Mouse (Mus musculus) brain, embryonic 14.5 days (tissue): Measurements from ENCODE around the gene Trappc13.

Experiments
- CTCF ChIP-seq: fragments of 200-500 bp; IDR thresholded peaks from 2 replicates; pipeline ENCODE4 v1.5.1; 2012; ENCODE audit warnings: inconsistent platforms, mild to moderate bottlenecking, moderate library complexity, borderline replicate concordance; ENCODE audit not compliant: insufficient read depth, insufficient read length; ENCODE audit errors: extremely low read depth
- POLR2A ChIP-seq: fragments of 200-500 bp; IDR thresholded peaks from 2 replicates; pipeline ENCODE4 v1.6.1; 2012; ENCODE audit warnings: mild to moderate bottlenecking, inconsistent platforms, borderline replicate concordance; ENCODE audit not compliant: poor library complexity, insufficient read depth, insufficient read length, severe bottlenecking; ENCODE audit errors: extremely low read depth

DNA sequence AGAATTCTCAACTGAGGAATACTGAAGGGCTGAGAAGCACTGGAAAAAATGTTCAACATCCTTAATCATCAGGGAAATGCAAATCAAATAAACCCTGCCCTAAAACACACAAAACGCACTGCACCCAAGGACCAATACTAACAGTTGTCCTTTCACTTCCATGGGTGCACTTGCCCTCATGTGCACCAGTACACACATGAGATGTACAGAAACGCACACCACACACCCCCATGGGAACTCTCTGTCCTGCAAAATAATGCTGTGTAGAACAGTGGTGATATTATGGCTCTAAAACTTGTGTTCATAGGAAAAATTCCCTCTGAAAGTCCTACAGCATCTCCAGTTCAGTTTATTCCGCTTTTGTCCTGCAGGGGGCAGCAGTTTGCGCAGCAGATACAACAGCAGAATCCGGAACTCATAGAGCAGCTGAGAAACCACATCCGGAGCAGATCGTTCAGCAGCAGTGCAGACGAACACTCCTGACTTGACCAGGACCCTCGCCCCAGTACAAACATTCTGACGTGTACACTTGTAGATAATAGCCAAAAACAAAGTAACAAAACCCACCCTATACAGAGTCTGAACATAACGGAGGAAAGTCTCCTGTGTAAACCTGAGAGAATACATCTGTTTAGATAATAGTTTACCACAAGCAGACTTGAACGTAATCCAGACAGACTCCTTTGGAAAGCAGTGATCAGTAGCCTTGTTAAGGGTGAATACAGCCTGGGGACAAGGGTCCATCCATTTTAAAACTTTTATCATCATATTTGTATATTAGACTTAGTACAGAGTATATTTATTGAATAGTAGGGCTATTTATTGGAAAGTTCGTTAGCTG, 38.7 kb downstream of the Trappc13 start:
- peak; percentile 84 for TF ChIP-seq CTCF
- no peak for TF ChIP-seq POLR2A
